Mouse (Mus musculus) MEL (cell line): ENCODE measurements around the gene Slc7a4. TPM values are rescaled to one million over a fixed set of nuclear protein-coding genes. Genes with fewer than 3 reads are reported as not detected.

ENCODE experiments used
- DNase-seq: peaks from one replicate; pipeline ENCODE4 v3.0.0; 2011; ENCODE audit warnings: low read depth, low spot score
- H3K27ac ChIP-seq: 2 replicates; pipeline ENCODE4 v1.5.1; 2012; ENCODE audit warnings: low read depth, mild to moderate bottlenecking, control low read depth, low read length, moderate library complexity; ENCODE audit not compliant: control insufficient read depth
- H3K27me3 ChIP-seq, 2 experiments: fragments of 150-350 bp in 1 of 2; sonication (generic) in 1 of 2; 2 replicates each; pipeline ENCODE4 v1.6.1; 2012; ENCODE audit warnings: low read length in 2 of 2, mild to moderate bottlenecking in 2 of 2, improper control_type of control experiment in 1 of 2, moderate library complexity in 1 of 2; ENCODE audit not compliant: insufficient read depth in 2 of 2, control insufficient read depth in 1 of 2
- H3K36me3 ChIP-seq, 2 experiments: 2 replicates each; pipeline ENCODE4 v1.6.1; 2012 to 2014; ENCODE audit warnings: low read length in 2 of 2, improper control_type of control experiment in 1 of 2, inconsistent platforms in 1 of 2, mild to moderate bottlenecking in 1 of 2; ENCODE audit not compliant: insufficient read depth in 2 of 2, control insufficient read depth in 1 of 2
- H3K4me1 ChIP-seq, 2 experiments: fragments of 150-350 bp in 1 of 2; sonication (generic) in 1 of 2; 2 replicates each; pipeline ENCODE4 v1.6.1; 2012; ENCODE audit warnings: low read length in 2 of 2, improper control_type of control experiment in 1 of 2, mild to moderate bottlenecking in 1 of 2; ENCODE audit not compliant: insufficient read depth in 2 of 2, control insufficient read depth in 1 of 2
- H3K4me3 ChIP-seq, 2 experiments: fragments of 150-350 bp in 1 of 2; sonication (generic) in 1 of 2; 2 replicates each; pipeline ENCODE4 v1.5.1; 2012; ENCODE audit warnings: low read depth in 2 of 2, low read length in 2 of 2, mild to moderate bottlenecking in 2 of 2, moderate library complexity in 2 of 2, control low read depth in 1 of 2, improper control_type of control experiment in 1 of 2; ENCODE audit not compliant: control insufficient read depth in 1 of 2, insufficient read depth in 1 of 2
- H3K79me2 ChIP-seq: 2 replicates; pipeline ENCODE4 v1.6.1; 2012; ENCODE audit warnings: mild to moderate bottlenecking, low read length, moderate library complexity; ENCODE audit not compliant: control insufficient read depth, poor library complexity, insufficient read depth
- H3K9ac ChIP-seq: 2 replicates; pipeline ENCODE4 v1.6.1; 2012; ENCODE audit warnings: low read depth, mild to moderate bottlenecking, control low read depth, low read length, moderate library complexity; ENCODE audit not compliant: control insufficient read depth, poor library complexity, severe bottlenecking
- H3K9me3 ChIP-seq: fragments of 150-350 bp; sonication (generic); replicated peaks from 2 replicates; pipeline ENCODE4 v1.6.1; 2012; ENCODE audit warnings: mild to moderate bottlenecking, low read length, improper control_type of control experiment, moderate library complexity; ENCODE audit not compliant: insufficient read depth
- BHLHE40 ChIP-seq: IDR thresholded peaks from 2 replicates; pipeline ENCODE4 v1.6.1; 2012; ENCODE audit warnings: low read depth, mild to moderate bottlenecking, inconsistent platforms, low read length, improper control_type of control experiment, borderline replicate concordance
- CHD1 ChIP-seq: IDR thresholded peaks from 2 replicates; pipeline ENCODE4 v1.6.1; 2012; ENCODE audit warnings: low read depth, mild to moderate bottlenecking, inconsistent platforms, low read length, improper control_type of control experiment
- CHD2 ChIP-seq: IDR thresholded peaks from 2 replicates; pipeline ENCODE4 v1.6.1; 2011; ENCODE audit warnings: low read length, improper control_type of control experiment
- CTCF ChIP-seq, 3 experiments: IDR thresholded peaks in 2 of 3; conservative IDR thresholded peaks in 1 of 3; 2 replicates each; pipeline ENCODE4 v1.5.1; 2011 to 2012; ENCODE audit warnings: low read length in 3 of 3, low read depth in 2 of 3, mild to moderate bottlenecking in 2 of 3, improper control_type of control experiment in 1 of 3, inconsistent platforms in 1 of 3, mixed read lengths in 1 of 3, moderate library complexity in 1 of 3; ENCODE audit not compliant: control insufficient read depth in 1 of 3, insufficient read depth in 1 of 3, poor library complexity in 1 of 3, severe bottlenecking in 1 of 3
- ETS1 ChIP-seq: IDR thresholded peaks from 2 replicates; pipeline ENCODE4 v1.6.1; 2012; ENCODE audit warnings: low read depth, mild to moderate bottlenecking, inconsistent platforms, low read length, improper control_type of control experiment, moderate library complexity
- GABPA ChIP-seq: IDR thresholded peaks from 2 replicates; pipeline ENCODE4 v1.6.1; 2012; ENCODE audit warnings: low read depth, mild to moderate bottlenecking, inconsistent platforms, low read length, improper control_type of control experiment, moderate library complexity
- HCFC1 ChIP-seq: IDR thresholded peaks from 2 replicates; pipeline ENCODE4 v1.6.1; 2012; ENCODE audit warnings: low read depth, mild to moderate bottlenecking, inconsistent platforms, low read length, improper control_type of control experiment, moderate library complexity
- MAX ChIP-seq: IDR thresholded peaks from 2 replicates; pipeline ENCODE4 v1.6.1; 2011; ENCODE audit warnings: low read length, improper control_type of control experiment
- MAZ ChIP-seq: IDR thresholded peaks from 2 replicates; pipeline ENCODE4 v1.6.1; 2012; ENCODE audit warnings: low read depth, mild to moderate bottlenecking, inconsistent platforms, low read length, improper control_type of control experiment
- MEF2A ChIP-seq: IDR thresholded peaks from 2 replicates; pipeline ENCODE4 v1.6.1; 2014; ENCODE audit warnings: low read depth, mild to moderate bottlenecking, inconsistent platforms, low read length, improper control_type of control experiment; ENCODE audit not compliant: poor library complexity, insufficient replicate concordance, severe bottlenecking; ENCODE audit errors: extremely low read depth
- MXI1 ChIP-seq: IDR thresholded peaks from 2 replicates; pipeline ENCODE4 v1.6.1; 2011; ENCODE audit warnings: mild to moderate bottlenecking, low read depth, low read length, improper control_type of control experiment
- MYB ChIP-seq: IDR thresholded peaks from 2 replicates; pipeline ENCODE4 v1.6.1; 2011; ENCODE audit warnings: mild to moderate bottlenecking, low read depth, low read length, improper control_type of control experiment
- MYC ChIP-seq: IDR thresholded peaks from 2 replicates; pipeline ENCODE4 v1.6.1; 2011; ENCODE audit warnings: low read depth, mild to moderate bottlenecking, low read length, improper control_type of control experiment, moderate library complexity
- NELFE ChIP-seq: IDR thresholded peaks from 2 replicates; pipeline ENCODE4 v1.6.1; 2011; ENCODE audit warnings: low read depth, low read length, improper control_type of control experiment
- NRF1 ChIP-seq: IDR thresholded peaks from 2 replicates; pipeline ENCODE4 v1.6.1; 2014; ENCODE audit warnings: low read depth, mild to moderate bottlenecking, inconsistent platforms, low read length, improper control_type of control experiment, moderate library complexity; ENCODE audit not compliant: poor library complexity, insufficient read depth, severe bottlenecking
- POLR2A ChIP-seq, 2 experiments: IDR thresholded peaks; 2 replicates each; pipeline ENCODE4 v1.6.1; 2011 to 2012; ENCODE audit warnings: low read length in 2 of 2, mild to moderate bottlenecking in 2 of 2, control low read depth in 1 of 2, improper control_type of control experiment in 1 of 2, low read depth in 1 of 2, moderate library complexity in 1 of 2; ENCODE audit not compliant: control insufficient read depth in 1 of 2, insufficient read depth in 1 of 2, poor library complexity in 1 of 2
- POLR2AphosphoS2 ChIP-seq: IDR thresholded peaks from 2 replicates; pipeline ENCODE4 v1.6.1; 2011; ENCODE audit warnings: low read length, improper control_type of control experiment
- RCOR1 ChIP-seq: IDR thresholded peaks from 2 replicates; pipeline ENCODE4 v1.6.1; 2012; ENCODE audit warnings: low read depth, mild to moderate bottlenecking, inconsistent platforms, low read length, improper control_type of control experiment
- SIN3A ChIP-seq: IDR thresholded peaks from 2 replicates; pipeline ENCODE4 v1.6.1; 2012; ENCODE audit warnings: low read length, improper control_type of control experiment, inconsistent platforms
- SMC3 ChIP-seq: IDR thresholded peaks from 2 replicates; pipeline ENCODE4 v1.6.1; 2011; ENCODE audit warnings: low read depth, low read length, improper control_type of control experiment
- TAL1 ChIP-seq: IDR thresholded peaks from 2 replicates; pipeline ENCODE4 v1.6.1; 2012; ENCODE audit warnings: mild to moderate bottlenecking, inconsistent platforms, low read length, moderate library complexity, mixed read lengths
- TCF12 ChIP-seq: IDR thresholded peaks from 2 replicates; pipeline ENCODE4 v1.6.1; 2014; ENCODE audit warnings: low read depth, mild to moderate bottlenecking, inconsistent platforms, low read length, improper control_type of control experiment, moderate library complexity
- UBTF ChIP-seq: IDR thresholded peaks from 2 replicates; pipeline ENCODE4 v1.6.1; 2012; ENCODE audit warnings: low read depth, mild to moderate bottlenecking, inconsistent platforms, low read length, improper control_type of control experiment, moderate library complexity, borderline replicate concordance; ENCODE audit not compliant: insufficient read depth
- USF1 ChIP-seq: IDR thresholded peaks from 2 replicates; pipeline ENCODE4 v1.6.1; 2014; ENCODE audit warnings: low read depth, mild to moderate bottlenecking, inconsistent platforms, low read length, improper control_type of control experiment, moderate library complexity
- USF2 ChIP-seq, 2 experiments: IDR thresholded peaks; 2 replicates each; pipeline ENCODE4 v1.6.1; 2011 to 2012; ENCODE audit warnings: improper control_type of control experiment in 2 of 2, low read length in 2 of 2, borderline replicate concordance in 1 of 2, inconsistent platforms in 1 of 2, low read depth in 1 of 2, mild to moderate bottlenecking in 1 of 2; ENCODE audit not compliant: insufficient read depth in 1 of 2
- ZC3H11A ChIP-seq: IDR thresholded peaks from 2 replicates; pipeline ENCODE4 v1.6.1; 2012; ENCODE audit warnings: low read depth, mild to moderate bottlenecking, inconsistent platforms, low read length, improper control_type of control experiment
- ZKSCAN1 ChIP-seq: IDR thresholded peaks from 2 replicates; pipeline ENCODE4 v1.6.1; 2012; ENCODE audit warnings: low read depth, mild to moderate bottlenecking, inconsistent platforms, low read length, improper control_type of control experiment, moderate library complexity
- ZMIZ1 ChIP-seq: IDR thresholded peaks from 2 replicates; pipeline ENCODE4 v1.6.1; 2012; ENCODE audit warnings: low read depth, mild to moderate bottlenecking, inconsistent platforms, low read length, improper control_type of control experiment, moderate library complexity
- ZNF384 ChIP-seq: IDR thresholded peaks from 2 replicates; pipeline ENCODE4 v1.6.1; 2012; ENCODE audit warnings: low read depth, mild to moderate bottlenecking, inconsistent platforms, low read length, improper control_type of control experiment
- polyA plus RNA-seq, 2 experiments: library from polyadenylated mRNA; stranded (reverse) in 1 of 2; unstranded in 1 of 2; fragments of >175 nt in 1 of 2; fragments of >200 nt in 1 of 2; gene quantifications; 2 replicates each; pipeline versions ENCODE4 v1.2.1 to v1.2.4; 2012; ENCODE audit warnings: low replicate concordance in 2 of 2, low read depth in 1 of 2; ENCODE audit not compliant: insufficient read length in 2 of 2, insufficient read depth in 1 of 2, missing spikeins in 1 of 2
- total RNA-seq: library from RNA; depleted of rRNA; stranded (reverse); fragments of 300-350 nt; gene quantifications from 2 replicates; pipeline ENCODE4 v1.2.3, GENCODE M21; 2012

Slc7a4 gene
- total and polyA plus RNA-seq, 3 experiments: 23.1 to 23.6 TPM; not detected in 1

DNA sequence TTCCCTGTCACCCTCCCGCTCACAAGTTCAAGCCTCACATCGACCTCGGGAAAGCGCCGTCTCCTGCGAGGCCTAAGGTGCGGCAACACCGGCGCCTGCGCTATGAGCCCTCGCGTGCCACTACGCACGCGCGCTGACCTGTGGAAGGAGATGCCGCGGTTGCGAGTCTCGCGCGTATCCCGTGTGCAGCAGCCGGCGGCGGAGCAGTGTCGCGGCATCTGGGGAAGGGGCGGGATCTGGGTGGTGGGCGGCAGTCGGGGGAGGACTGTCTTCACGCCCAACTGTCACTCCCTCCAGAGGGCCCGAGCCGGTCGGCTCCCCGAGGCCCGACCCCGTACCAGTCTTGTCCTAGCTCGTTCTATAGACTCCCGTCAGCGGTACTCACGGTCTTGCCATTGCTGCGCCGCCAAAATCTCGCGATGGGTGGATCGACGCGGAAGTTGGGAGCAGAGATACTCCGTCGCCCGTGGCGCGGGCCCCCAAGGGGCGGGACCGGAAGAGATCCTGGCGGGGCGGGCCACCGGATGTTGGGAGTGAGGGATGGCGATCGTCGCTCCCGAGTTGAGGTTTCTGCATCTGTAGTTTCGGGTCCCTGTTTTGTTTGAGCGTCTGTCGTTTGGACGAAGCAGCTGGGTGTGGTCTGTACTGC is 52.2 kb downstream of the Slc7a4 start, which contains the start of gene Thap7 (continued):
- no peak for TF ChIP-seq MYB
- no peak for TF ChIP-seq USF2 (IDR thresholded peaks at IDR 0.05; ENCODE audit: borderline replicate concordance in 1 of 2, insufficient read depth in 1 of 2, low read depth in 1 of 2, low read length in 2 of 2)
- TF ChIP-seq ETS1: no peak; the same call in 1 of the 2 replicates
- peak; percentile 54; the same call in 1 of the 2 replicates for TF ChIP-seq TCF12
- no peak; the same call in 1 of the 2 replicates for TF ChIP-seq BHLHE40
- peak; percentile 81; the same call in 1 of the 2 replicates for TF ChIP-seq MAX
- TF ChIP-seq GABPA: no peak
- no peak for TF ChIP-seq TAL1
- TF ChIP-seq USF1: 0 out of 2 replicates have a peak, but pooled peaks have one; percentile 5
- TF ChIP-seq ZMIZ1: peak; percentile 65
- peak; percentile 93 for TF ChIP-seq NRF1
- no peak for TF ChIP-seq CHD1
- no peak for TF ChIP-seq ZC3H11A

DNA sequence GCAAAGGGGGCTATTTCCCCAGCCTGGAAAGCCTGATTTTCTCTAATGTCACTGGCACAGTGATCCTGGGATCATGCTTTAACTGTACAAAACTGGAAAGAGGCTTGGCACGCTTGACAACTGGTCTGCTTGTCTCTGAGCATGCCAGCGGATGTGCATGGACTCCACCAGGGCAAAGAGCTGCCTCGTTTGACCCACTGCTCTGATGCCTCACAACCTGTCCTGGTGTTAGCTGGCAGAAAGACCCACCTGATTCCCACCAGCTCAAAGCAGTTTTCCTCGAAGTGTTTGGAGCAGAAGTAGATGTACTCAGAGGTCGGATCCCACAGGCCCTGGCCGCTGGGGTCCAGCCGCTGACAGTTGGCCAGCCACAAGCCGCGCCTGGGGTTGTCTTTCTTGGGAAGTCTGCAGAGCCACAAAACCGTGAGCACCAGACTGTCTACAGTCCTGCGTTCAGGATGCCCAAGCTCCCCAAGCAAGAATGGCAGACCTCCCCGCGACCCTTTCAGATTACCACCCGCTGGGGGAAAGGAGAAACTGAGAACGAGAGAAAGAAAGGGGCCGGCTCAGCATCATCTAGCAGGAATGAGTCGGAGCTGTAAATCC is 52.9 kb downstream of the Slc7a4 start:
- DNase-seq: no peak
- peaks cover 18% of the 10 kb centered on the region for H3K79me2 ChIP-seq
- peaks cover 0 to 12% of the 10 kb centered on the region in 2 experiments; a peak in 2 of 4 replicates for H3K36me3 ChIP-seq
- peak overlapping the region; percentile 99 for H3K9ac ChIP-seq
- peaks cover 0 to 13% of the 10 kb centered on the region in 2 experiments; a peak in 2 of 4 replicates for H3K4me1 ChIP-seq
- H3K27me3 ChIP-seq: no peaks in the 10 kb centered on the region
- TF ChIP-seq BHLHE40 (no peak), MAZ (no peak), UBTF (no peak), ZMIZ1 (no peak), POLR2AphosphoS2 (no peak), NELFE (no peak), MXI1 (no peak), USF2 (IDR thresholded peaks at IDR 0.05; ENCODE audit: borderline replicate concordance in 1 of 2, insufficient read depth in 1 of 2, low read depth in 1 of 2, low read length in 2 of 2) (no peak), MYC (no peak), CHD2 (no peak), RCOR1 (no peak), ZKSCAN1 (no peak), MYB (no peak), MEF2A (no peak), ZNF384 (no peak), POLR2A (IDR thresholded peaks at IDR 0.05; ENCODE audit: control insufficient read depth in 1 of 2, insufficient read depth in 1 of 2, low read depth in 1 of 2, low read length in 2 of 2, poor library complexity in 1 of 2) (no peak), SIN3A (no peak), CTCF (IDR thresholded peaks at IDR 0.05 in 2 of 3, conservative IDR thresholded peaks at IDR 0.05 in 1 of 3; ENCODE audit: control insufficient read depth in 1 of 3, insufficient read depth in 1 of 3, low read depth in 2 of 3, low read length in 3 of 3, poor library complexity in 1 of 3, severe bottlenecking in 1 of 3) (no peak), HCFC1 (no peak), SMC3 (no peak)
- peak overlapping the region; percentile 89 for H3K27ac ChIP-seq
- no peaks in the 10 kb centered on the region for H3K9me3 ChIP-seq
- peak overlapping the region; percentile 54 to 100 for H3K4me3 ChIP-seq
